Mouse (Mus musculus): ENCODE results near the gene Hipk3.

The Hipk3 gene

GRCm38 (mm10) chr2:104410963-104411545 lies 83.2 kb downstream of the Hipk3 start, which contains the start of gene D430041D05Rik:
Gene D430041D05Rik, minus strand, starts transcription at chr2:104411013.
- peak; percentile 67 for DNase-seq

GRCm38 (mm10) chr2:104409851-104410821 lies 84.1 kb downstream of the Hipk3 start:
- peak; percentile 68 for DNase-seq

- DNase-seq = no peak
Observed at GRCm38 (mm10) chr2:104408351-104408750, 85.9 kb downstream of the Hipk3 start.

GRCm38 (mm10) chr2:104407913-104408312 lies 86.3 kb downstream of the Hipk3 start:
- DNase-seq = no peak

- no peak for DNase-seq
Observed at GRCm38 (mm10) chr2:104404036-104404435, 90.2 kb downstream of the Hipk3 start.

GRCm38 (mm10) chr2:104398651-104399290 lies 95.5 kb downstream of the Hipk3 start:
- no peak for DNase-seq

- no peak for DNase-seq
Observed at GRCm38 (mm10) chr2:104395961-104396360, 98.3 kb downstream of the Hipk3 start.

GRCm38 (mm10) chr2:104394769-104395168 lies 99.5 kb downstream of the Hipk3 start:
- no peak for DNase-seq

- DNase-seq = no peak
Observed at GRCm38 (mm10) chr2:104392700-104393312, 101.4 kb downstream of the Hipk3 start.

GRCm38 (mm10) chr2:104389231-104389630 lies 105.0 kb downstream of the Hipk3 start:
- peak; percentile 62 for DNase-seq

GRCm38 (mm10) chr2:104385941-104386340 lies 108.3 kb downstream of the Hipk3 start:
- DNase-seq = no peak

- no peak for DNase-seq
Observed at GRCm38 (mm10) chr2:104383589-104383988, 110.7 kb downstream of the Hipk3 start.

GRCm38 (mm10) chr2:104382813-104383212 lies 111.4 kb downstream of the Hipk3 start:
- no peak for DNase-seq

GRCm38 (mm10) chr2:104379304-104379703 lies 114.9 kb downstream of the Hipk3 start:
- peak; percentile 58 for DNase-seq

GRCm38 (mm10) chr2:104378791-104379190 lies 115.5 kb downstream of the Hipk3 start:
- peak; percentile 31 for DNase-seq

- no peak for DNase-seq
Observed at GRCm38 (mm10) chr2:104377990-104378389, 116.3 kb downstream of the Hipk3 start.
